In the genomic region with DNA sequence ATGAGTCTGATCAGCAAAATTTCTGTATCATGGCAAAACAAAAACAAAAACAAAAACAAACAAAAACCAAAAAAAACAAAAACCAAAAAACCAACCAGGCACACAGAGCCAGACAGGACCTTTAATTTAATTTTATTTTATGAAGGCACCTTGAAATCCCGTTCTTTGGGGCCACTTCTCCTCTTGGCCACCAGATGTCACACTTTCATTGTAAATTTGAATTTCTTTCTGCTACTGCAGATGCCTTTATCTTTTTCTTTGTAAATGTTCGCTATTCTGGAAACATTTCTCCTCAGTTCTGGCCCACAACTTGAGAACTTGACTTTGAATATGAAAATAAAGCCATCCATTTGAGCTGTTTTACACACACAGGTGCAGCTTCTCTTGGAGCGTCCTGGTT, we compare ENCODE assay signal across 8 mouse cellular contexts.
A peak's percentile ranks its signal among the peaks of the same experiment; 100 is the strongest.
DNase-seq lines count a peak whose midpoint lies in the region; ATAC-seq and TF ChIP-seq lines count a peak whose summit lies in the region.
"Had no signal": no experiment of that assay in that cellular context is flagged by ENCODE, and none has a peak within 500 bp of the region (broad histone marks: within the 10 kb centered on the region; RNA-seq: fewer than 3 reads in every experiment).

No protein-coding gene starts in this region.

- no peaks in the 10 kb centered on the region for H3K36me3 ChIP-seq in intestine, postnatal 0 days (ENCODE audit: control insufficient read depth, insufficient read depth)
- no peaks in the 10 kb centered on the region for H3K36me3 ChIP-seq in intestine, embryonic 16.5 days (ENCODE audit: control insufficient read depth, insufficient read depth, low read length)
- H3K36me3 ChIP-seq in E14TG2a.4 (ENCODE audit: insufficient read depth, low read length), result no peaks in the 10 kb centered on the region
- H3K36me3 ChIP-seq: embryonic facial prominence, embryonic 15.5 days had no signal

- H3K4me3 ChIP-seq in intestine, postnatal 0 days (ENCODE audit: low read depth, low read length), result no peak overlapping the region
- H3K4me3 ChIP-seq in intestine, embryonic 16.5 days (ENCODE audit: low read length), result no peak overlapping the region
- no peak overlapping the region for H3K4me3 ChIP-seq in E14TG2a.4 (replicated peaks; ENCODE audit: low read length)
- H3K4me3 ChIP-seq: embryonic facial prominence, embryonic 15.5 days had no signal

- no peaks in the 10 kb centered on the region for H3K9me3 ChIP-seq in intestine, postnatal 0 days (ENCODE audit: control insufficient read depth)
- no peaks in the 10 kb centered on the region for H3K9me3 ChIP-seq in intestine, embryonic 16.5 days (ENCODE audit: control insufficient read depth, low read length)
- H3K9me3 ChIP-seq in E14TG2a.4 (ENCODE audit: low read length), result no peaks in the 10 kb centered on the region
- H3K9me3 ChIP-seq: embryonic facial prominence, embryonic 15.5 days had no signal

- peak; percentile 50 for DNase-seq in R1 (ENCODE audit: low read depth, low spot score)
- peak; percentile 48 to 54 for DNase-seq in right cerebral cortex, postnatal 10 days (ENCODE audit: low spot score in 2 of 2)
- DNase-seq in thymus, postnatal 14 days, result no peak

- TF ChIP-seq CTCF in intestine, postnatal 0 days (IDR thresholded peaks at IDR 0.05; ENCODE audit: low read depth), result peak; percentile 72
- TF ChIP-seq CTCF in E14TG2a.4 (conservative IDR thresholded peaks at IDR 0.05; ENCODE audit: low read length), result peak; percentile 98

- no peak for ATAC-seq in intestine, postnatal 0 days
- no peak for ATAC-seq in intestine, embryonic 16.5 days
- ATAC-seq in hematopoietic stem cell, adult 5-6 weeks (replicated peaks in 1 of 2; ENCODE audit: insufficient read depth in 1 of 2, low FRiP score in 2 of 2, low TSS enrichment in 1 of 2, low read depth in 1 of 2, poor library complexity in 2 of 2, severe bottlenecking in 2 of 2), result peak; percentile 42 to 65; a peak in 3 of 4 replicates

- 25% methylated on average over 3 of the region's 3 CpGs for WGBS in intestine, postnatal 0 days
- WGBS in intestine, embryonic 16.5 days, result 24% methylated on average over 3 of the region's 3 CpGs

- no peak overlapping the region for H3K9ac ChIP-seq in intestine, postnatal 0 days (ENCODE audit: low read depth, low read length)
- H3K9ac ChIP-seq in intestine, embryonic 16.5 days (ENCODE audit: low read depth, low read length), result no peak overlapping the region
- H3K9ac ChIP-seq: embryonic facial prominence, embryonic 15.5 days had no signal

- no peak overlapping the region for H3K4me2 ChIP-seq in intestine, postnatal 0 days (replicated peaks; ENCODE audit: low read depth)
- H3K4me2 ChIP-seq in intestine, embryonic 16.5 days (ENCODE audit: low read depth, low read length), result no peak overlapping the region
- H3K4me2 ChIP-seq: embryonic facial prominence, embryonic 15.5 days had no signal

- peaks cover 6% of the 10 kb centered on the region; the same call in 1 of the 2 replicates for H3K27me3 ChIP-seq in intestine, postnatal 0 days (replicated peaks; ENCODE audit: control insufficient read depth, insufficient read depth, low read length)
- H3K27me3 ChIP-seq in intestine, embryonic 16.5 days (replicated peaks; ENCODE audit: control insufficient read depth, insufficient read depth, low read length), result peaks cover 3% of the 10 kb centered on the region; the same call in 1 of the 2 replicates
- H3K27me3 ChIP-seq in E14TG2a.4 (ENCODE audit: insufficient read depth, low read length), result peaks cover 5% of the 10 kb centered on the region; the same call in 1 of the 2 replicates

- no peaks in the 10 kb centered on the region for H3K4me1 ChIP-seq in intestine, postnatal 0 days (replicated peaks; ENCODE audit: control insufficient read depth, insufficient read depth, low read length)
- no peaks in the 10 kb centered on the region for H3K4me1 ChIP-seq in intestine, embryonic 16.5 days (ENCODE audit: control insufficient read depth, insufficient read depth, low read length)
- H3K4me1 ChIP-seq in E14TG2a.4 (replicated peaks; ENCODE audit: low read depth, low read length), result no peaks in the 10 kb centered on the region
- H3K4me1 ChIP-seq: embryonic facial prominence, embryonic 15.5 days had no signal

- H3K27ac ChIP-seq in intestine, postnatal 0 days (ENCODE audit: low read depth, low read length), result no peak overlapping the region
- H3K27ac ChIP-seq in intestine, embryonic 16.5 days (ENCODE audit: low read length), result no peak overlapping the region
- H3K27ac ChIP-seq: embryonic facial prominence, embryonic 15.5 days had no signal

Comparison
In these comparisons a context has a peak if more than half of its experiments do, and no peak if none do; other contexts are left out.
1. ATAC-seq: peak in hematopoietic stem cell, adult 5-6 weeks (2 of 2); none in intestine, postnatal 0 days (single experiment) and intestine, embryonic 16.5 days (single experiment).